Mouse (Mus musculus) gastrocnemius, postnatal 14 days (tissue): ENCODE measurements around the gene Lrrc52. TPM values are rescaled to one million over a fixed set of nuclear protein-coding genes. Genes with fewer than 3 reads are reported as not detected.

ENCODE experiments used
- DNase-seq: peaks from one replicate; pipeline ENCODE4 v3.0.0; 2021; ENCODE audit warnings: mixed read lengths
- intact Hi-C: fragments of 180-260 bp; cut with DNase I; formaldehyde crosslinking; loops from one replicate; pipeline ENCODE4 v1.15.1; 2025; ENCODE audit warnings: low total_unique reads
- total RNA-seq, 2 experiments: library from RNA; stranded (reverse); gene quantifications; 2 replicates each; pipeline ENCODE4 v1.2.3; 2021

Gene Lrrc52
- total RNA-seq, 2 experiments from 2014 or later, result 0.73 TPM; not detected in 1

DNA sequence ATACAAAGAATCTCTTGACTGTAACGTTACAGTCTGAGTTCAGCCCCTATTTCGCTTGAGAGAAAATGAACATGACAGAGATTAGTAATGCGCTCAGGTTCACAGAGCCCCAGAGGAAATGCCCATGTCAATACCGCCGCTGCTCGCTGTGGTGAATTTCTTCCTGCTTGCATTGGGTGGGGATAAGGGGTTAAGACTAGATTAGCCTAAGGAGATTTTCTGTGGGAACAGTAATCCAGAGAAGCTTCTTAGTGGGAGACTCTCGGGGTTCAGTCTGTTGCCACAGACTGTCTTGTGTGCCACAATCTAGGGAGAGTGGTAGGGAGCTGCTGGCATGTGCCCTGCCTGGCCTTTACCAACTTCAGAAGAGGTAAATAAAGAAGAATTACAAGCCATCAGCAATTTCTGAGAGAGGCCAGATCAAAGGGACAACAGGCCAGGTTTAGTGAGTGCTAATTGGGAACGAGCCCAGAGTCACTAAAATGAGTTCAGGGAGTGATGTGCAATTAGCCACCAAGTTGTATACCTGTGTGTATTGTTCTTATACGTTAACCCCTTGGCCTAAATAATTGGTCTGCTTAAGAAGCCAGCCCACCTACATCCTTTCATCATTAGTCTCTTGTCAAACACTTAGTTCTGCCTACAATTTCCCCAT, 28.2 kb downstream of the Lrrc52 start:
- intact Hi-C loops, result no loop called here

DNA sequence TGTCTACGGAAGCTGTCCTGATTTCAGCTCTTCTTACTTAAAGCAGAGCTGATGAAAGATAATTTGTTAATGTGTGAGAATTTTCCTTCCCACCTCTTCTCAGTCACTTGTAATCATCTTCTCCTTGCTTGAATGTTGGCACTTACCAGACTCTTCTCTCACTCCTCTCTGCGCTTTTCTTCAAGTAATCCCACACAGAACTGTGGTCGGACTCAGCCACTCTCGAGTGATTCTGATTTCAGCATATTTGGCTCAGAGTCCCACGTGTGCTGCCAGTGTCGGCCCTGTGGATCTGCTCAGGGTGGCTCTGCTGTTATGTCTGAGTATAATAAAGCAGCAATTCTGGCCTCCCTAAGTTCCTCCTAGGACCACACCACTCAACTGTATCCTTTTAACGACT, 29.5 kb downstream of the Lrrc52 start:
- intact Hi-C loops, result no loop called here
- DNase-seq, result no peak

More for the DNA sequence above, 28.2 kb downstream of the Lrrc52 start:
- DNase-seq, result no peak

DNA sequence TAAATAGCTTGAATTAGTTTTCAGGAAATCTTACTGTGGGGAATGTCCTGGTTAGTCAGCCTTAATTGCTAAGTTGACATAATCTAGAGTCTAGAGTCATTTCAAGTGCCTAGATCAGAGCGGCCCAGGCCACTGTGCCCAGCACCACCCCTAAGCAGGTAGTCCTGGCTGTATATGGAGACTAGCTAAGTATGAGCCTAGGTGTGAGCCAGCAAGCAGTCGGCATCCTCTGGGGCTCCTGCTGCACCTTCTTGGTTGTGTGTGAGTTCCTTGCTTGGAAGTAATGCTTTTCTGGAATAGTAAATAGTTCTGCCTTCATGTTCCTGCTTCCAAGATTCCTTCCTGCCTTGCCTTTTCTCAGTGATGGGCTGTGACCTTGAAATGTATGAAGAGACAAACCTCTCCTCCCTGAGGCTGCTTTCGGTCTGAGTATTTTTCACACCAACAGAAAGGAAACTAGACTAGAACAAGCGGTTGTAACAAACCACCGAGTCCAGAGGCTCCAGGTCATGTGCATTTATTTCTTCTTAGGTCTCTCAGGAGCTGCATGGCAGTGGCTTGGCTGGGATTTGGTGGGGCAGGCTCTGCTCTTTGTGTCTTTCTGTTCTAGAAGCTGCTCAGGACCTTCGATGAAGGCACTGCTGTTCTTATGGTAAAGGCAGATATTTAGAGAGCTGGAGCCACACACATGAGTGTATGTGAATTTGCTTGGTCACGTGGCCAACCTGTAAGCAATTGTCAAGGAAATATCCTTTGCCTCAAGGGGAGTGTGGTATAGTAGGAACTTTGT, 30.2 kb downstream of the Lrrc52 start:
- intact Hi-C loops, result no loop called here
- no peak for DNase-seq

DNA sequence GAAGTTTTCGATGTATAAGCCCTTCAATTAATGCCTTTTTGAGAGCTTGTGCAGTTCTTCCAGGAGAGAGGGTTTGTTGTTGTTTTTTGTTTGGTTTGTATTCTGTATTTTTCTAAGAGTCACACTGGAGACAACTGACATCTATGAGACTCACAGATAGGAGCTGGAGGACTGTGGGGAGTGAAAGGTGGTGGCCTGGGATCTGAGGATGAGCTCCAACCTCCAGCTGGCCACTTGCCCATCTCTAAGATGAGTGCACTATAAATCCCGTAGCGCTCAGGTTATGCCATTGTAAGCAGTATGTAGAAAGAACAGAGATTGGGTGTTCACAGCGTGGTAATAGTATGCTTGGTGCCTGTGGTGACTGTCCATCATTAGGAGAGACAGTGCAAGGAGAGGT, 31.6 kb downstream of the Lrrc52 start:
- intact Hi-C loops, result no loop called here
- no peak for DNase-seq

DNA sequence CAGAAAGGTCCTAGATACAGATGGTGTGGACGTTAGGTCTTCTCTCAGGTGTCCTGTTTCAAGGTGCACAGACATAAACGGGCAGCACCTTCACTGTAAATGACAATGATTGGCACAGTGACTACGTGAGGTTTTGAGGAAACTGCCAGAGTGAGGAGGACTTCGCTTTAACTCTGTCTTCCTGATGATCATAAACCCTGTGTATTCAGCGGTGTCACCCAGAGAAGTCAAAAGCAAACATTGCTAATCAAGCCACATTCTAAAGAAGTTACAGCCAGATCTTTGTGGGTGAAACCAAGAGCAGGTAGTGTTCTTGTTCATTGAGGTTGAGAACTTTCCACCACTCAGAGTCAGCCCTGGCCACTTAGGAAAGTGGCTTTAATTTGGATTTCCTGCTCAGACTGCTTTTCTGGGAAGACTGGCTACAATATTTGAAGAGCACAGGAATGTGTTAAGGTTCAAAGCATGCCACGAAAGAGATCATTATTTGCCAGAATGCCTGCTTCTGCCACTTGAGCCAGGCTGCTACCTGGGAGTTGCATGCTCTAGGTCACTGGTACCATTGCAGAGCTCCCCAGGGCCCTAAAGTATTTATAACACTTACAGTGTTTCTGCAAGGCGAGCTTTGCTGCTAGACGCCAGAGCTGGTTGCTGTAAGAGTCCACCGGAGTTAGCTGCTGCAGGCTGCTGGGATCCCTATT, 35.5 kb downstream of the Lrrc52 start:
- intact Hi-C loops, result no loop called here
- no peak for DNase-seq

DNA sequence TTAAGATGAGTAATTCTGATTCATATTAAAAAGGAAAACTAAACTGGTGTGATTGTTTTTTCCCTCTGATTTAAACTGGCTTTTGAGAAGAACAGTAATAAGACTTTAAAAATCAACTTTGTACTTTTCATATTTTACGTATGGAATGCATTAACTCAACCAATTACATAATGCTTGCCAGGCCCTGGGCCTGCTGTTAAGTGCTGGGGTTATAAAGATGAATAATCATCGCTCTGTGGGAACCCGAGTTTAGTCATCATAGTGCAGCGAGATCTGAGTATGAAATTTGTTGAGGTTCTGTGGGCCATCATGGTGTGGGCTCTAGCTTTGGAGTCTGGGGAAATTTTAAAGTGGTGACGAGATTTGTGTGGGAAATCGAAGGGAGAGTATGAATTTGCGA, 39.9 kb downstream of the Lrrc52 start:
- intact Hi-C loops, result no loop called here
- no peak for DNase-seq

DNA sequence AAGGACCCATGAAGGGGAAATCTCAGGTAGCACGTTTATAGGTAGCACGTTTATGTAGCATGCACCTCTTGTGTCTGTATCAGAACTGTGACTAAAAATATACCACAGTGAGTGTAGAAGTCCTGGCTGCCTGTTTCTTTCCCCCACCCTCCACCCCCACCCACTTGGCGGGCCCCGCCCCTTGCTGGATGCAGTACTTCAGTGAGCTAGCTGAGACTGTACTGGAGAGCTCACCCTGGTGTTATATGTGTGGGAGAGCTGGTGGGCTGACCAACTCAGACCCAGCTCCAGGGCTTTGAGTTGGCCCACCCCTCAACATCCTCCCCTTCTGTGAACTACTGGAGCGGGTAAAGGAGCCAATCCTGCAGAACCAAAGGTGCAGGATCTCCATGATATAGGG, 41.0 kb downstream of the Lrrc52 start:
- intact Hi-C loops, result no loop called here
- no peak for DNase-seq

DNA sequence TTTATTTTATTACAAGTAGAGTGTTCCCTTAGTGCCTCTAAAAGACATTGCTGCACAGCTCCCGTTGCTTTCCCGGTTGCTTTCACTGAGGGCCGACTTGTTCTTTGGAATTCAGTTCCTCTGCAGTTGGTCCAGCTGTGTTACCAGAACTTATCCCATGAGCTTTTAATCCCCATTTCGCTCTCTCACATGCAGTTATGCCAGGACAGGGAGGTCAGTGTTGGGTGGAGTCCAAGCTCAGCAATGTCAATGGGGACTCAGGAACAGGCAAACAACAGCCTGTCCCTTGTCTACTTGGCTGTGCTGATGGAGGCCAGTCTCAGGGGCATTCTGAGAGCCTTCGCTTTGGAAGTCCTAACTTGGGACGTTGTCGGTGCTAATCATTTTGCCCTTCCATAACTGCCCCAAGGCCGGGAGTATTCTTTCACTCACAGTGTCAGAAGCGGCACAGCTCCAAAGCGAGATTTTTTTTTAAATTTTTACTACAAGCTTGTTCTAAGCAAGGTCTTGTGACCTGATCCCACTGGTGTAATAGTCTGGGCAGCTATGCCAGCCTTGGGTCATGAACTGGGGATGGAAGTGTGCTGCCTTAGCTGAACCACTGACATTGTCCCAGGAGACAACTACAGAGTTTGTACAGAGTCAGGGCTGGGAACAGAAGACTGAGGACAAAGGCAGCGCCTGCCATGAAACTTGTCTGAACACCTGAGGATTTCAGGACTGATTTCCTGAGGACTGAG, 43.9 kb downstream of the Lrrc52 start:
- intact Hi-C loops, result no loop called here

DNA sequence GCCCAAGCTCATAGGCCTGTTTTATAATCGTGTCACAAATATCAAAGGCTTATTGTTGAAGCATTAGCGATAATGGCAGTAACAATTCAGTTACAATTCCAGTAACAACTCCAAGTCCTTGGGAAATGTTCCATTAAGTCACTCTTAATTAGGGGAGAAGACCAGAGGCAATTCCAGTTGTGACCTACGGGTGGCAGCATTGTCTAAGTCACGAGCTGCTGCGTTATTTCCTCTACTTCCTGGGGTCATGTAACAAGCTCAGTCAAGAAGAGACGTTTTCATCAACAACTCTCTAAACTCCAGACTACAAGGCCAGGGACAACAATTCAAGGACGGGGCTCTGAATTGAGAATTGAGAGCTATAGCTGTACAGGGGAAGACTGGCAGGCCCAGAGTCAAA, 51.7 kb downstream of the Lrrc52 start:
- intact Hi-C loops, result loop anchor here (2.0 kb wide), 1 partner anchor 220 kb away; no protein-coding TSS in a partner anchor
- DNase-seq, result peak; percentile 70

More for the DNA sequence above, 43.9 kb downstream of the Lrrc52 start:
- DNase-seq, result peak; percentile 55

DNA sequence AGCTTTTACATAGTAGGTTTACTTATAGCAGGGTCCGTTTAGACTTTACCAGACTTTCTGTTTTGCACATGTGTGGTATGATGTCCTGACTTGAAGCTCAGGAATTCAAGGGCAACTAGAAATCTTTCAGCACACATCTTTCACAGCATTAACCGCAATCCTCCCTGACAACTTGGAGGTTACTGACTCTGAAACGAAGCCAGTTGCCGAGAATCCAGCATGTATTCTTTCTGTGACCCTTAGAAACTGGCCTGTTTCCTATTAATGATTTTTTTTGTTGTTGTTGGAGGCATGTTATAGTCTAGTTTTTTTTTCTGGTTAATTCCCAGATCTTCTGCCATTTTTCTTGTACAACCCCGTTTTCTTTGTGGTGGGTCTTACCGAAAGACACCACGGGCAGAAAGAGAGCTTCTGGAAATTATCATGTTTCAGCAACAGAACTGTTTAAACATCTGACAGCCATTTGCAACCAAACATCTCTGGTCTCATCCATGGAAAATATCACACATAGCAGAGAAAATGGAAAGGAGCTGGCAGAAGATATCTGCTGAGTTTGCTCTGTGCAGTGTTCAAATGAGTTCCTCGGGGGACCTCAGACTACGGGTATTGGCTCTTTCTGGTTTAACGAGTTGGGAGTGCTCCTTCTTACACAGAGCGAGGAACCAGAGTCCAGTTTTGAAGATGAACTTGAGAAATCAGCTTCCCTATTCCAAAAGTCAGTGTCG, 54.4 kb downstream of the Lrrc52 start:
- intact Hi-C loops, result no loop called here
- DNase-seq, result no peak

DNA sequence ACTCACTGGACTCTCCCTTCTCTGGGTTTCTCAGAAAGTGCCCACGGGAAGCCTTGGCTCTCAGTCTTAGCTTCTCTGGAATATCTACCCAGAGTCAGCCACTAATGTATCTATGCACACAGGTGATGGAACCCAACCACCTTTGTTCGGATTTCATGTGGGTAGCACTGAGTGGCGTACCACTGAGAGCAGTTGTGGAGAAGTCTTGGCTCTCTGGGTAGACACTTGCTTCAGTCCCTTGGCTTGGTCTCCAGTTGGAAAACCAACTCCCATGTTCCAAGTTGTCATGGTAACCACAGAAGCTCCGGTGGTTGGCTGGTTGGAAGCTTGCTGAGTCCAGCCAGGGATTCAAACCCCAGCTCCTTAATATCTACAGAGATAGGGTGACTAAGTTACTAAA, 57.0 kb downstream of the Lrrc52 start:
- intact Hi-C loops, result no loop called here
- no peak for DNase-seq

DNA sequence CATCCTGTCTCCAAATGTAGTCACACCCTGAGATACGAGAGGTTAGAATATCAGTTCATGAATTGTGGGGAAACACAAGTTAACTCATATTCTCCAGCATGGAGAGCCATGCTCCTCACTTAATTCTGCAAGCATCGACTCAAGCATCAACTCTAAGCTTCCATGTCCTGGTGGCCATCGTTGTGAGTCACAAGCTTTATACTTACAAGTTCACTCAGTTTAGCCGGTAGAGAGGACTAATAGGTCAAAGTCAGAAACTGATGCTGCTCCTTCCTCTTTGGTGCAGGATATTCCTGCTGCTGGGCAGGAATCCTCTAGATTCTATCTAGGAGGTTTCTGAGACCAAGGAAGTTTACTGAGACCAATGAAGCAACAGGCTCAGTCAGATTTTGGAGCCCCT, 61.3 kb downstream of the Lrrc52 start:
- intact Hi-C loops, result no loop called here
- no peak for DNase-seq

Other genes starting within 250 kb of the Lrrc52 start
- gene Uck2, start 181.5 kb downstream of the Lrrc52 start, total RNA-seq, result 10 to 100 TPM; 18.4 to 29.1 TPM
- gene Tmco1, start 158.4 kb downstream of the Lrrc52 start, total RNA-seq, result 10 to 100 TPM; 36.8 to 39.3 TPM
- 1 to 10 TPM; 3.8 to 4.8 TPM for gene Aldh9a1, start 116.8 kb downstream of the Lrrc52 start, total RNA-seq
- 10 to 100 TPM; 32.1 to 43.9 TPM for gene Mgst3, start 72.9 kb downstream of the Lrrc52 start, total RNA-seq
- gene Rxrg, start 131.6 kb upstream of the Lrrc52 start, total RNA-seq, result 10 to 100 TPM; 26.4 to 31.0 TPM
- under 1 TPM; 0.24 to 0.74 TPM for gene Lmx1a, start 222.5 kb upstream of the Lrrc52 start, total RNA-seq